Mouse (Mus musculus) kidney, embryonic 14.5 days (tissue): ENCODE data around the gene Rtkn2. TPM values are rescaled to one million over a fixed set of nuclear protein-coding genes. Genes with fewer than 3 reads are reported as not detected.

ENCODE experiments used
- ATAC-seq: fragments of 200-750 bp; cut with Nextera tagmentation; 2 replicates; pipeline ENCODE4 v1.8.0; 2017; ENCODE audit warnings: moderate number of reproducible peaks, mild to moderate bottlenecking, moderate TSS enrichment, moderate library complexity; ENCODE audit not compliant: low FRiP score, low TSS enrichment
- H3K27ac ChIP-seq: fragments of 300-500 bp; sonication (generic); 2 replicates; pipeline ENCODE4 v1.5.1; 2014; ENCODE audit warnings: low read depth, mild to moderate bottlenecking, low read length, moderate library complexity, mixed read lengths
- H3K27me3 ChIP-seq: fragments of 300-500 bp; sonication (generic); 2 replicates; pipeline ENCODE4 v1.6.1; 2014; ENCODE audit warnings: mild to moderate bottlenecking, low read length; ENCODE audit not compliant: control insufficient read depth, insufficient read depth
- H3K36me3 ChIP-seq: fragments of 300-500 bp; sonication (generic); 2 replicates; pipeline ENCODE4 v1.6.1; 2014; ENCODE audit warnings: low read length, mixed read lengths; ENCODE audit not compliant: control insufficient read depth, insufficient read depth
- H3K4me1 ChIP-seq: fragments of 300-500 bp; sonication (generic); 2 replicates; pipeline ENCODE4 v1.6.1; 2014; ENCODE audit warnings: low read length, mixed read lengths; ENCODE audit not compliant: control insufficient read depth, insufficient read depth
- H3K4me2 ChIP-seq: fragments of 300-500 bp; sonication (generic); replicated peaks from 2 replicates; pipeline ENCODE4 v1.6.1; 2014; ENCODE audit warnings: low read depth, mild to moderate bottlenecking, low read length
- H3K4me3 ChIP-seq: fragments of 300-500 bp; sonication (generic); 2 replicates; pipeline ENCODE4 v1.5.1; 2014; ENCODE audit warnings: mild to moderate bottlenecking, low read length
- H3K9ac ChIP-seq: fragments of 300-500 bp; sonication (generic); 2 replicates; pipeline ENCODE4 v1.6.1; 2014; ENCODE audit warnings: low read depth, mild to moderate bottlenecking, low read length, moderate library complexity
- H3K9me3 ChIP-seq: fragments of 300-500 bp; sonication (generic); 2 replicates; pipeline ENCODE4 v1.6.1; 2016; ENCODE audit warnings: low read length; ENCODE audit not compliant: control insufficient read depth
- WGBS: fragments of 180-500 bp; shearing (Covaris S2); extraction: QIAGEN DNeasy Blood & Tissue Kit; methylation state at CpG from one replicate; pipeline ENCODE4 v1.1.7; 2014; 5-methylcytosine and 5-hydroxymethylcytosine counted together
- polyA plus RNA-seq: library from polyadenylated mRNA; unstranded; fragments of >200 nt; fragmentation: Nextera tagmentation; extraction: Ambion mirVana; gene quantifications from 2 replicates; pipeline ENCODE4 v1.2.1, GENCODE M21; 2014

Rtkn2 gene
- polyA plus RNA-seq, 1 experiment from 2014 or later = 11.5 TPM

DNA sequence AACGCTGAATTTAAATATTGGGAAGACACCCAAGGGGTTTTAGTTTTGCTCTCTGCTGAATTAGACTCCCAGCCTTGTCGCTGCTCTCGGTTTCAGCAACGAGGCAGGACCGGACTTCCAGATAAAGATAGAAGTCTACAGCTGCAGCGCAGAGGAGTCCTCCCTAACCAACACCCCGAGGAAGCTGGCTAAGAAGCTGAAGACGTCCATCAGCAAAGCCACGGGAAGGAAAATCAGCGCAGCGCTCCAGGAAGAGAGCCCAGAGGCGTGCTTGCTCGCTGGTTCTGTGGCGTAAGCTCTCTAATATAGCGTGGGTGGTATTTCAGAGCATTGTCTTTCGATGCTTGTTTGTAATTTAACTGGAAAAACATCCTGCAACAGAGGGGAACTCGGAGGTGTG is 26.0 kb downstream of the Rtkn2 start:
- no peak overlapping the region for H3K4me3 ChIP-seq
- ATAC-seq = no peak
- H3K9ac ChIP-seq = no peak overlapping the region
- no peaks in the 10 kb centered on the region for H3K9me3 ChIP-seq
- H3K4me1 ChIP-seq = no peaks in the 10 kb centered on the region
- peaks cover 3% of the 10 kb centered on the region; the same call in 1 of the 2 replicates for H3K36me3 ChIP-seq
- 83% methylated on average over 17 of the region's 17 CpGs for WGBS
- no peak overlapping the region for H3K27ac ChIP-seq
- H3K4me2 ChIP-seq = no peak overlapping the region
- no peaks in the 10 kb centered on the region for H3K27me3 ChIP-seq

DNA sequence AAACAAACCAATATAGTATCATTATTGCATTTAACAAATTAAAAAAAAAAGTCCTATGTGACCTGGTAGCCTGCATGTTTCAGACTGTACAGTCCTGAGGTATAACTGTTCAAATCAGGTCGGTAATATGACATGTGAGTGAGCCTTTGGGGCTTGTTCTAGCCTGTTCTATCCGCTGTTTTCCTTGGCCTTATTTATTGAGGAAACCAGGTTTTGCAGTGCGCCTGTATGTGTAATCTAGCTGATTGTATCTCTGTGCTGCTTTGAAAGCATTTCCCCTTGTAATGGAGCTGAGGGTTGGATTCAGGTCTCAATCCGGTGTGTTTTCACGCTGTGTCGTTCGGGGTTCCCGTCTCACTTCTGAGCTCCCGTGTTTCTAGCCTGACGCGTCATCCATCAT is 27.1 kb downstream of the Rtkn2 start:
- 79% methylated on average over 11 of the region's 11 CpGs for WGBS
- ATAC-seq = no peak

DNA sequence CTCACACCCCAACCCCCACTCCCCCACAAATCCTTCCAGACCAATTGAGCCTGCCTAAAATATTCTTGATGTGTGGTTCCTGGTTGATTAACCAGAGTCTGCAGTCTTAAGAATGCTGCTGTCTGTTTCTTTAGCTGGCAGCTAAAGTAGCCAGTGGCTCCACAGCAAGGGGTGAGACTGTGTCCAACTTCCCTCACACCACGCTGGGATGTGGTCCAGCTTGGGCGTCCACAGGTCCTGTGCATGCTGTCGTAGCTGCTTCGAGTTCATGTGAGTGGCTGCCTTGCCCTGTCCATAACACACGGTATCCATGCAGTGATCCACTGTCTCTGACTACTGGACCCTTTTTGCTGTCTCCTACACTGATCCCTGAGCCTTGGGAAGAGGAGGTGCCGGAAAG is 27.7 kb downstream of the Rtkn2 start:
- H3K4me1 ChIP-seq = no peaks in the 10 kb centered on the region
- H3K9ac ChIP-seq = no peak overlapping the region
- no peak overlapping the region for H3K27ac ChIP-seq
- H3K9me3 ChIP-seq = no peaks in the 10 kb centered on the region
- no peak overlapping the region for H3K4me3 ChIP-seq
- peaks cover 3% of the 10 kb centered on the region; the same call in 1 of the 2 replicates for H3K36me3 ChIP-seq
- 0 out of 2 replicates have a peak, but pooled peaks have one; percentile 20 for ATAC-seq
- no peak overlapping the region for H3K4me2 ChIP-seq
- H3K27me3 ChIP-seq = no peaks in the 10 kb centered on the region
- WGBS = 96% methylated on average over 6 of the region's 6 CpGs

More for the DNA sequence above, 27.1 kb downstream of the Rtkn2 start:
- H3K9me3 ChIP-seq = no peaks in the 10 kb centered on the region
- H3K4me3 ChIP-seq = no peak overlapping the region
- H3K36me3 ChIP-seq = peaks cover 3% of the 10 kb centered on the region; the same call in 1 of the 2 replicates
- H3K27me3 ChIP-seq = no peaks in the 10 kb centered on the region
- H3K9ac ChIP-seq = no peak overlapping the region
- no peak overlapping the region for H3K4me2 ChIP-seq
- H3K4me1 ChIP-seq = no peaks in the 10 kb centered on the region
- H3K27ac ChIP-seq = no peak overlapping the region

DNA sequence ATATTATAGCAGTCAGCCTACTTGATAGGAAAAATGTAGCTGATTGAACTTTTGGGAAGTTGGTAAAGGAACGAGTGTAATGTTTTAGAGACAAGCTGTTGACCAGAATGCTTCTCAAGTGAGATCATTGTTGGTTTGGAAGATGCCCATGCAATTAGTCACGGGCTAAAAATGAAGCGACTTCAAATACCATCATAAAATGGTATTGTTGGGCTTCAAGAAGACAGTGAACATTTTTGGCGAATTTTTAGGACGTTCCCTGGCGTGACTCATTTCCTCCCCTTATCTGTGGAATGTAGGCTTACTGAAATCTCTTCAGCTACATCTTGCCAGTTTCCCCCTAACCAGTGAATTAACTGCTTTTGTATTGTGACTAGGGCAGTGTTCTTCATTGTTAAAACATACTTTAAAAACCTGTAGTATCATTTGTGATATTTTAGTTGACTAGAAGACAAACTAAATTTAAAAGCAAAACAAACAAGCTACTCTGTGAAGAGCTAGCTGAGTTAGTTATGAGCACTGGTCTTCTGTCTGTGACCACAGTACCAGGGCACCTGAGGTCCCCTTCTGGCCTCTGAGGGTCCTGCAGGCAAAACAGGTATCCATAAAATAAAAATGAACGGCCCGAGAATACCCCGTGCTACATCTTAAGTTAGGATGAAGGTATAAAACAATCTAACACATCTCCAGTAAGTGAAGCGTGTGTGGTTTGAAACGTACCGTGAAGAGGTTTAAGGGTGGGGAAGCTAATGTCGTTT is 29.0 kb downstream of the Rtkn2 start:
- H3K36me3 ChIP-seq = peaks cover 3% of the 10 kb centered on the region; the same call in 1 of the 2 replicates
- H3K9me3 ChIP-seq = no peaks in the 10 kb centered on the region
- H3K4me2 ChIP-seq = no peak overlapping the region
- no peak overlapping the region for H3K9ac ChIP-seq
- no peaks in the 10 kb centered on the region for H3K4me1 ChIP-seq
- H3K27me3 ChIP-seq = no peaks in the 10 kb centered on the region
- WGBS = 75% methylated on average over 13 of the region's 13 CpGs
- no peak overlapping the region for H3K4me3 ChIP-seq
- no peak overlapping the region for H3K27ac ChIP-seq
- ATAC-seq = no peak

DNA sequence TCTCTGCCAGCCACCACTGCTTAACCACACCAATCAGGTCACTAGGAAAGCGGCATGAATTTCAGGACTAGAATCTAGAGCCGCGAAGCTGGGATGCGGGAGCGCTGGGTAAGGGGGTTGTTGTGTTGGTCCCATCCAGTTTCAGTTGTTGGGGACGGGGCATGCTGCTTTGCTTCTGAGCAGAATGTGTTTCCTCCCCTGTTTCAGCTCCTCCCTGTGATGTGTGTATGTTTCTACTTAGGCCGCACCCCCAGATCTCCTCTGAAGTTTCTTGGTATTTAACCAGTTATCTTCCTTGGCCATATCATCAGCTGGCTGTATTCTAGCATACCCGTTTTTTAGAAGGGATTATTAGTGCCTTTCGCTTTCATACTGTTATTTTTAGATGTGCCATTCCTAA is 29.9 kb downstream of the Rtkn2 start:
- no peak for ATAC-seq
- Histone ChIP-seq H3K4me2 (no peak overlapping the region), H3K9ac (no peak overlapping the region), H3K27me3 (no peaks in the 10 kb centered on the region), H3K4me3 (no peak overlapping the region), H3K9me3 (no peaks in the 10 kb centered on the region), H3K4me1 (no peaks in the 10 kb centered on the region), H3K36me3 (peaks cover 3% of the 10 kb centered on the region; the same call in 1 of the 2 replicates), H3K27ac (no peak overlapping the region)
- WGBS = 90% methylated on average over 9 of the region's 9 CpGs

DNA sequence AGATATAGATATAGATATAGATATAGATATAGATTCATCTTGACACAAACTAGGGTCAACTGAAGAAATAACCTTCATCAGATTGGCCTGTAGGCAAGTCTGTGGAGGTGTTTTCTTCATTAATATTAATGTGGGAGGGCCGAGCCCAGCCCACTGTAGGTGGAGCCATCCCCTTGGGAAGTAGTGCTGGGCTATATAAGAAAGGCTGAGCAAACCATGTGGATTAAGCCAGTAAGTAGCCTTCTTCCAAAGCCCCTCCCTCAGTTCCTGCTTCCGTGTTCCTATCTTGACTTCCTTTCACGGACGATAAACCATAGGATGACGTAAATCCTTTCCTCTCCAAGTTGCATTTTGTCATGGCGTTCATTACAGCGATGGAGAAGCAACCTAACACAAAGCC is 30.5 kb downstream of the Rtkn2 start:
- ATAC-seq = no peak
- Histone ChIP-seq H3K4me3 (no peak overlapping the region), H3K27ac (no peak overlapping the region), H3K4me1 (no peaks in the 10 kb centered on the region), H3K9me3 (no peaks in the 10 kb centered on the region), H3K27me3 (no peaks in the 10 kb centered on the region), H3K9ac (no peak overlapping the region), H3K36me3 (peaks cover 3% of the 10 kb centered on the region; the same call in 1 of the 2 replicates), H3K4me2 (no peak overlapping the region)
- 83% methylated on average over 7 of the region's 7 CpGs for WGBS

DNA sequence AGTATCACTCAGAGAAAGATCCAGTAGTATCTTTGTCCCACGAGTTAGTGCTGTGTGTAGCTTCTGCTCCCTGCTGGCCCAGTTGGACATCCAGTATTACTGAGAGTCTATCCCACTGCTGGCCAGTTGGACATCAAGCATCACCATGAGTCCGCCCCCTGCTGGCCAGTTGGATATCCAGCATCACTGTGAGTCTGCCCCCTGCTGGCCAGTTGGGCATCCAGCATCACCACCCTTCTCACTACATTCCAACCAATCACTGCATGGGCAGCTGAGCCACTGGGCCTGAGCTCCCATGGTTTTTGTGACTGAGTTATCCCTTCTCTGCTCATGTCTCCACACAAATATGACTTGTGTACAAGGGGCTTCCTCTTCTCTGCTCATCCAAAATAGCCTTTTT is 33.8 kb downstream of the Rtkn2 start:
- 74% methylated on average over 2 of the region's 2 CpGs for WGBS
- no peak overlapping the region for H3K27ac ChIP-seq
- H3K9ac ChIP-seq = no peak overlapping the region
- H3K4me1 ChIP-seq = no peaks in the 10 kb centered on the region
- H3K36me3 ChIP-seq = no peaks in the 10 kb centered on the region
- ATAC-seq = no peak
- H3K4me2 ChIP-seq = no peak overlapping the region
- no peaks in the 10 kb centered on the region for H3K9me3 ChIP-seq
- H3K27me3 ChIP-seq = no peaks in the 10 kb centered on the region
- no peak overlapping the region for H3K4me3 ChIP-seq

DNA sequence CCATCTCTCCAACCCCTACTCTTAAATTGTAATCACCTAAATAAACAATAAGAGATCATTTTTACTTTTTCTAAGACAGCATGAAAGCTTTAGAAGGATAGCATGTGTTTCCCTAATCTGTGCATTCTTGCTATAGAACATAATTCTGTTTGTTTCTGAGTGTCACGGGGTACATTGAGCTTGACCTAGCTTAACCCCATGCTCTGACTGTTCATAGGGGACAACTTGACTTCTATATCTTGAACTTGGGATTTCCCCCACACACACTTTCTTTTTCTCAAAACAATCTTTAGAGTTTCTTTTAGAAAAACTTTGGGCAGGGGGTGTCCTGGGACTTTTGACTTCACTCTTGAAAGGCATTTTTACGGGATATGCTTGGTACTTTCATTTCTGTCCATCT is 41.4 kb downstream of the Rtkn2 start:
- Histone ChIP-seq H3K4me2 (no peak overlapping the region), H3K27me3 (no peaks in the 10 kb centered on the region), H3K36me3 (peaks cover 7% of the 10 kb centered on the region; the same call in 1 of the 2 replicates), H3K27ac (no peak overlapping the region), H3K9ac (no peak overlapping the region), H3K4me3 (no peak overlapping the region), H3K4me1 (no peaks in the 10 kb centered on the region), H3K9me3 (0 out of 2 replicates have a peak, but pooled peaks cover 5% of the 10 kb centered on the region)
- 82% methylated on average over 2 of the region's 2 CpGs for WGBS
- no peak for ATAC-seq

DNA sequence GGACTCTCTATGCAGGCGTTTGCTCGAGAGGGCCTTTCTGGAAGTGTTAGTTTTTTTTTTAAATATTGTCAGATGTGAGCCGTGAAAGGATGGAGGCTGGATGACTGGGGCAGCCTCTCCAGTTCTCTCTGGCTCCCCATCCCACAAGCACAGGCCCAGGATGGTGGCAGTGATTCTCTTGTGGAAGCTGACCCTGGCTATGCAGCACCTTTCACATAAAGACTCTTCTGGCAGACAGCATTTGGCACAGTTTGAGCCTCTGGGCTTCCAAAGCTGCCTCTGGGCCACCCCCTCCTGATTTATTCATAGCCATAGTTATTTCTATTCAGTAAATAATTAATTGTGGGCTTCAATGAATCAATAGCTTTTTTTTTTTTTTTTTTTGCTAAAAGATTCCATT is 46.3 kb downstream of the Rtkn2 start:
- Histone ChIP-seq H3K9ac (no peak overlapping the region), H3K27me3 (no peaks in the 10 kb centered on the region), H3K4me1 (peaks cover 3% of the 10 kb centered on the region; the same call in 1 of the 2 replicates), H3K27ac (no peak overlapping the region), H3K4me2 (no peak overlapping the region), H3K4me3 (no peak overlapping the region), H3K36me3 (no peaks in the 10 kb centered on the region), H3K9me3 (no peaks in the 10 kb centered on the region)
- ATAC-seq = no peak
- WGBS = 76% methylated on average over 3 of the region's 3 CpGs
